Mouse (Mus musculus) heart, postnatal 4 days (tissue): ENCODE data around the gene Gm21170. TPM values are rescaled to one million over a fixed set of nuclear protein-coding genes. Genes with fewer than 3 reads are reported as not detected.
"Not testable (repeated sequence)": the region's sequence is repeated elsewhere in the genome, so short reads cannot be mapped to it uniquely, and the experiment has no call there.

Experiments
- DNase-seq: peaks from one replicate; pipeline ENCODE4 v3.0.0; 2021
- total RNA-seq, 2 experiments: library from RNA; stranded (reverse); gene quantifications; 2 replicates each; pipeline ENCODE4 v1.2.3; 2021

Gm21170 gene
- total RNA-seq = not detected

- not testable (repeated sequence) for DNase-seq
Measured at GRCm38 (mm10) chrY:47690998-47691397, at the start of gene Gm21170. TSS of gene Gm21170 (minus strand) at chrY:47691098.

Other genes starting within 250 kb of the Gm21170 start
- gene Gm21256, start 240.1 kb downstream of the Gm21170 start, total RNA-seq = not detected